Mouse (Mus musculus) neural tube, embryonic 12.5 days (tissue): ENCODE data around the gene Atic. TPM values are rescaled to one million over a fixed set of nuclear protein-coding genes. Genes with fewer than 3 reads are reported as not detected.

Experiments
- ATAC-seq: fragments of 200-750 bp; cut with Nextera tagmentation; 2 replicates; pipeline ENCODE4 v1.8.0; 2017; ENCODE audit warnings: low read depth, mild to moderate bottlenecking, moderate TSS enrichment, moderate library complexity; ENCODE audit not compliant: low FRiP score
- H3K27ac ChIP-seq: fragments of 300-500 bp; sonication (generic); 2 replicates; pipeline ENCODE4 v1.5.1; 2016
- H3K27me3 ChIP-seq: fragments of 300-500 bp; sonication (generic); replicated peaks from 2 replicates; pipeline ENCODE4 v1.6.1; 2016; ENCODE audit warnings: mild to moderate bottlenecking
- H3K36me3 ChIP-seq: fragments of 300-500 bp; sonication (generic); 2 replicates; pipeline ENCODE4 v1.6.1; 2016; ENCODE audit warnings: mild to moderate bottlenecking
- H3K4me1 ChIP-seq: fragments of 300-500 bp; sonication (generic); 2 replicates; pipeline ENCODE4 v1.6.1; 2016
- H3K4me2 ChIP-seq: fragments of 300-500 bp; sonication (generic); replicated peaks from 2 replicates; pipeline ENCODE4 v1.6.1; 2016; ENCODE audit warnings: mild to moderate bottlenecking
- H3K4me3 ChIP-seq: fragments of 300-500 bp; sonication (generic); 2 replicates; pipeline ENCODE4 v1.5.1; 2016
- H3K9ac ChIP-seq: fragments of 300-500 bp; sonication (generic); 2 replicates; pipeline ENCODE4 v1.6.1; 2016; ENCODE audit warnings: mild to moderate bottlenecking
- H3K9me3 ChIP-seq: fragments of 300-500 bp; sonication (generic); 2 replicates; pipeline ENCODE4 v1.6.1; 2016; ENCODE audit warnings: mild to moderate bottlenecking
- WGBS: fragments of 180-500 bp; shearing (Covaris S2); methylation state at CpG from one replicate; pipeline ENCODE4 v1.1.7; 2016; 5-methylcytosine and 5-hydroxymethylcytosine counted together
- polyA plus RNA-seq: library from polyadenylated mRNA; unstranded; fragments of >200 nt; fragmentation: Nextera tagmentation; extraction: Ambion mirVana; gene quantifications from 2 replicates; pipeline ENCODE4 v1.2.1, GENCODE M21; 2016

The Atic gene
- polyA plus RNA-seq: 32.3 and 35.6 TPM in 2 replicates

DNA sequence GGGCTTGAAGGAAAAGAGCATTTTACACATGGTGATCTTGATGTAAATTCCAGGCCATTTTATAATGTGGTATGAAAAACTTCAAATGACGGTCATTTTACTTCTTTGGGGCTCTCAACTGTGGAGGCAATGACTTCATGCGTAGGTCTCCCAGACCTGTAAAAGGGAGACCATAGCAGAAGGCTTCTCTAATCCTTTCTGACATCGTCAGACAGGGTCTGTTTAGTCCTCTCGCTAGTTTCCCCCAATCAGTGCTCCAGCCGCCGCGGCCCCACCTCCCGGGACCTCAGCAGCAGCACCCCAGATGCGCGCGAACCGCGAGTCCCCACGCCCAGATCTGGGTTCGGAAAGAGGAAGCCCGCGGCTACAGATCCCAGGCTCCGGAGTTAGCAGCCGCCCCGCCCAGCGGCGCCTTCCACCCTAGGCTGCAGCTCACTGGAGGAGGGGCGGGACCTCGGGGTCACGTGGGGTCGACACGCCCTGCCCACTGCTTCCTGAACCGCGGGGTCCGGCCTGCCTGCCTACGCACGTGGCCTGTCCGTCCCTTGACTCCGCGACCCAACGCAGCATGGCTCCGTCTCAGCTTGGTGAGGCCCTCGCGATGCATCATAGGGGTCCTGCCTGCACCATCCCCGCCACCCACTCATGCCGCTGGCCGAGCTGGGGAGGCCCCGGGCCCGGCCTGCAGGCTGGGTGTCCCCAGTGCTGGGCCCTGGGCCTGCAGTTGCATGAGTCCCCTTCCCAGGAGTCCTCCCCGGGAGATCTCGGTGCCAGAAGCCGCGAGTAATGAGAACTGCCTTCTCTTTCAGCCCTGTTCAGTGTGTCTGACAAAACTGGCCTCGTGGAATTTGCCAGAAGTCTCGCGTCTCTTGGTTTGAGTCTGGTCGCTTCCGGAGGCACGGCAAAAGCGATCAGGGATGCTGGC is at the start of gene Atic:
Gene Atic (plus strand): TSS at position 463 of the 925 bp plus-strand sequence.
- peak within 1 kb of the TSS; percentile 62 for H3K4me3 ChIP-seq
- ATAC-seq: peak; percentile 99
- H3K36me3 ChIP-seq: peaks cover 21% of the 10 kb centered on the region
- H3K4me2 ChIP-seq: peak within 1 kb of the TSS; percentile 90
- no peaks in the 10 kb centered on the region for H3K9me3 ChIP-seq
- H3K27me3 ChIP-seq: no peaks in the 10 kb centered on the region
- under 1% methylated on average over 55 of the region's 55 CpGs for WGBS
- H3K4me1 ChIP-seq: peaks cover 11% of the 10 kb centered on the region; the same call in 1 of the 2 replicates
- peak within 1 kb of the TSS; percentile 73 for H3K9ac ChIP-seq
- no peak within 1 kb of the TSS for H3K27ac ChIP-seq

DNA sequence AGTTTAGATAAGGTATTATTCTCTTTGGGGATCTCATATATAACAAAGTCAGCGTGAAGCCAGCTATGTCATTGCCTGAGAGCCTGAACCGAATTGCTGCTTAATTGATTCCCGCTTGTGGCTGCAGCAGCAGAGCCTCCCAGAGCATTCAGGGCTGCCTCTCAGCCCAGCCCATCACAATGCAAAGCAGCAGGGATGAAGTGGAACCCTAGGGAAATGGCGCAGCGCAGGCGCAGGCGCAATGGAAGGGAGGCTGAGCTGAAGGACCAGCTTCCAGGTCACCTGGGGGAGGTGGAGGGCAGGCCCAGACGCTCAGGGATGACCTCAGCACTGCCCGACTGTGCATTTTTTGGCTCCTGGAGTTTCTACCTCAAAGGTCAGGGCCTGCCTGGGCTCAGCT is 49.7 kb upstream of the Atic start:
- ATAC-seq: peak; percentile 91
- Histone ChIP-seq H3K4me1 (peaks cover 7% of the 10 kb centered on the region), H3K36me3 (no peaks in the 10 kb centered on the region), H3K9me3 (no peaks in the 10 kb centered on the region), H3K27ac (no peak overlapping the region), H3K4me2 (peak overlapping the region; percentile 36; the same call in 1 of the 2 replicates), H3K27me3 (no peaks in the 10 kb centered on the region), H3K9ac (no peak overlapping the region), H3K4me3 (no peak overlapping the region)
- WGBS: 3% methylated on average over 9 of the region's 9 CpGs

DNA sequence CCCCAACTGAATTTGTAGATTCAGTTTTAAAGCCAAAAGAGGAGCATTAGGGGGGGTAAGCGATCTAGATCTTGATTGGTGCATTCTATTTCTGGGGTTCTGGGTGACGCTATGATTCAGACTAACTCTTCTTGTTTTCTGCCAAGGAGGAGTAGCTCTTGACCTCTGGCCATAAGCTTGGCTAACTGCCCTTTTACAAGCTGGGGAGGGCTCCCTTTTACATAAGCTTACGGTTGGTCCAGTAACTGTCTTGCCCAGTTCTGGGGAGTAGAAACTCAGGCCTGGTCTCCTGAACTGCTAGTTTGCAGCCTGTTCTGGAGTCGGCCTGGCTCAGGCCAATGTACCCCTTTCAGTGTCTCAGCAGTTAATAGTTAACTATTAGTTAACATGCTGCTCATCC is 41.9 kb upstream of the Atic start:
- H3K4me1 ChIP-seq: no peaks in the 10 kb centered on the region
- no peak overlapping the region for H3K4me2 ChIP-seq
- no peak overlapping the region for H3K9ac ChIP-seq
- 0 out of 2 replicates have a peak, but pooled peaks cover 5% of the 10 kb centered on the region for H3K9me3 ChIP-seq
- no peaks in the 10 kb centered on the region for H3K27me3 ChIP-seq
- WGBS: 82% methylated on average over 4 of the region's 4 CpGs
- no peak overlapping the region for H3K4me3 ChIP-seq
- no peak overlapping the region for H3K27ac ChIP-seq
- H3K36me3 ChIP-seq: no peaks in the 10 kb centered on the region
- ATAC-seq: no peak

DNA sequence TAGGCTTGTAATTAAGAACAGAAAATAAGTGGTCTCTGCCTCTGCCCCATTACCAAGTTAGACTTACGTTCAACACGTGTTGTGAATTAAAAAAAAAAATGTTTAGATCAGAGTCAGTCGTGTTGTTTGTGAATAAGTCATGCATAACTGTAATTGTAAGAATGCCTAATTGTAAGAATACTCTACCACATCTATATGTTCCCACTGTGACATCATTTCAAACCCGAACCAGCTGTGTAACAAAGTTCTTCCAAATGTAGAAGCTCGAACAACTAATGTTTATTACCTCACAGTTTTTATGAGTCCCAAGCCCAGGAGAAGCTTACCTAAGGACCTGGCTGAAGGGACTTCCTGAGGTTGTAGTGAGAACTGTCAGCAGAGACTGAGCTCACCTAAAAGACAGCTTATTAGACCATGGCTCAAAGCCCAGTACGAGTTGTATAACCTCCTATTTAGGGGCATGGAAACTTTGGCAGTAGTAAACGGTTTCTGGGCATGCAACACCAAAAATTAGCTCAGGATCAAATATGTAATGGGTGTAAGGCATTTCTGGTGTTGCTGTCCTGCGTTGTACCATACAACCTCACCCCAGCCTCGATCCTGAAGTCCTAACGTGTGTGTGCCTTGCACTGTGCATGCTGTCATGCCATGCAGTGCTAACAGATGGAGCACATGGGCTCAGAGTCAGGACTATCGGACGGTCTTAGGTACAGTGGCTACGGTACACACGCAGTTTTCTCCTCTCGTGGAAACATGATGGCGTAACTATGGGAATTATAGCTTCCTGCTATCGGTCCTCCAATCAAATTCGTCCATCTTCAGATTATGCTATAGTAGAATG is 27.9 kb upstream of the Atic start:
- no peak overlapping the region for H3K4me2 ChIP-seq
- no peak for ATAC-seq
- 89% methylated on average over 18 of the region's 18 CpGs for WGBS
- no peaks in the 10 kb centered on the region for H3K9me3 ChIP-seq
- no peaks in the 10 kb centered on the region for H3K36me3 ChIP-seq
- H3K4me3 ChIP-seq: no peak overlapping the region
- no peaks in the 10 kb centered on the region for H3K4me1 ChIP-seq
- no peaks in the 10 kb centered on the region for H3K27me3 ChIP-seq
- no peak overlapping the region for H3K27ac ChIP-seq
- H3K9ac ChIP-seq: no peak overlapping the region

DNA sequence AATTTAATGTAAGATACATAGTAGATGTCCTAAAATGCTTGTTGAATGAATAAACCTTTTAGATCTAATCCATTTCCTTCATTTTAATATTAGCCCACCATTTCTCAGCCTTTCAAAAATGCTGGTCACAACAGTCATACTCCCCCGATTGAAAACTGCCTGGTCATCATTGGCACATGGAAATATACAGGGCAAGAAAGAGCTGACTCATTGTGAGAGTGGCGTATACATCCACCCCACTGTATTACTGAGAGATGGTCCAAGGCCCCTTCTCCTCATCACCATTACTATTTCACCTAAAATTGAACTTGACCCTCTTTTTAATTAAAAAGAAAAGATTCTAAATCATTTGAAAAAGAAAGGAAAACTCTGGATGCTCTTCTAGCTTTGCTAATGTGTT is 26.2 kb upstream of the Atic start:
- no peaks in the 10 kb centered on the region for H3K27me3 ChIP-seq
- 77% methylated on average over 2 of the region's 2 CpGs for WGBS
- H3K9me3 ChIP-seq: no peaks in the 10 kb centered on the region

DNA sequence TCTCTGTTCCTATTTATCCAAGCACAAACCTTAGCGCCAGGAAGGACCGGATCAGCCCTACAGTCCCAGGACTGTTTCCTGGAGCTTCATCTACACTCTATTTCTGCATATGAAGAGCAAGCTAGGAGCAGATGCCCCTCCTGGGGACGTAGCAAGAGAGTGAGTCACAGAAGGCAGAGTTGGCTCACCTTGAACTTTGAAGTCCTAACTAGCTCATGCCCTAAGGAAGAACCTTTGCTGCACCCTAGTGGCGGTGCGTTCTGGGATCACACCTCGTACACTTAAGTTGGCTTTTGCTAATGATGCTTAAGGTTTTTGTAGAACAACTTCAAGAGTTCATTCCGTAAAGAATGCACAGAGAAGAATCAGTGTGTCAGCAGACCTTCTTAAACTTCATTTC is 25.3 kb upstream of the Atic start:
- H3K9me3 ChIP-seq: no peaks in the 10 kb centered on the region
- H3K4me1 ChIP-seq: no peaks in the 10 kb centered on the region
- no peak overlapping the region for H3K27ac ChIP-seq
- 19% methylated on average over 7 of the region's 7 CpGs for WGBS
- H3K27me3 ChIP-seq: no peaks in the 10 kb centered on the region
- H3K36me3 ChIP-seq: no peaks in the 10 kb centered on the region
- no peak for ATAC-seq
- no peak overlapping the region for H3K9ac ChIP-seq
- H3K4me2 ChIP-seq: no peak overlapping the region
- H3K4me3 ChIP-seq: no peak overlapping the region

More for the DNA sequence above, 26.2 kb upstream of the Atic start:
- Histone ChIP-seq H3K4me2 (no peak overlapping the region), H3K4me1 (no peaks in the 10 kb centered on the region), H3K9ac (no peak overlapping the region), H3K36me3 (no peaks in the 10 kb centered on the region), H3K4me3 (no peak overlapping the region), H3K27ac (no peak overlapping the region)
- ATAC-seq: no peak

DNA sequence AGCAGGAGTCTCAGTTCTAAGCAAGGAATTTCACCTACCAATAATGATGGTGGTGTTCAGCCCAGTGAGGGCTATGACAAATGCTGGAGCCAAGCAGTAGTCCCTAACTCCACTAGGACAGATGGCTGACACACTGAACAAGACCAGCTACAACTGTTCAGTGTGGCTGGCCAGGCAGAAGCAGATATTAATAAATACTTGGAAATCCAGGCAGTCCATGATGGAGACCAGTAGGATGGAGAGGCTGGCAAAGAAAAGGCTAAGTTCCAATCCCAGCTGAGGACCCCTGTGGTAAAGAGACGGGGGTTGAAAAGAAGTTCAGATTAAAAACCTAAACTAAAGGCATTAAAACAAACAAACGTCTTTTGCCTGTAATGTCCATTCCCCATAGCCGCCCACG is 17.3 kb upstream of the Atic start:
- ATAC-seq: no peak
- H3K4me2 ChIP-seq: no peak overlapping the region
- no peaks in the 10 kb centered on the region for H3K27me3 ChIP-seq
- H3K9ac ChIP-seq: no peak overlapping the region
- H3K4me3 ChIP-seq: no peak overlapping the region
- no peaks in the 10 kb centered on the region for H3K36me3 ChIP-seq
- WGBS: 91% methylated on average over 4 of the region's 4 CpGs
- no peak overlapping the region for H3K27ac ChIP-seq
- H3K9me3 ChIP-seq: no peaks in the 10 kb centered on the region
- no peaks in the 10 kb centered on the region for H3K4me1 ChIP-seq

DNA sequence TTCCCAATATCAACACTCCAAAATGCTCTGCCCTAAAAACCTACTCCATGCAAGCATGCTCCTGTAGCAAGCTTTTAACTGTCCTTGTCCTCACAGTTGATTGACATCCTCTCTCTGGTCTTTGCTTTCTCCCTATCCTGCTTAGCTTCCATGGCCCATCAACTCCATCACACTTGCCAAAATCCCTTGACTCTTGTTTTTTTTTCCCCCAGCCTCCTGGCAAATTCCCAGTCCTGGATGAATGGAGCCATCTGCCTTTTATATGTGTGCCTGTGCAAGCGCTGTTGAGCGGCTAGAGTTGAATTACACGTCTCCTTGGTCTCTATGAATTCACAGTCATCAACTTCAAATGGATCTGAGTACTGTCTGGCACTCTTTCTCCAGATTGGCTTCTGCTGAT is 16.5 kb upstream of the Atic start:
- H3K36me3 ChIP-seq: no peaks in the 10 kb centered on the region
- 91% methylated on average over 3 of the region's 3 CpGs for WGBS
- no peaks in the 10 kb centered on the region for H3K27me3 ChIP-seq
- no peak overlapping the region for H3K9ac ChIP-seq
- H3K4me2 ChIP-seq: no peak overlapping the region
- H3K4me1 ChIP-seq: no peaks in the 10 kb centered on the region
- ATAC-seq: no peak
- no peak overlapping the region for H3K27ac ChIP-seq
- no peaks in the 10 kb centered on the region for H3K9me3 ChIP-seq
- no peak overlapping the region for H3K4me3 ChIP-seq

DNA sequence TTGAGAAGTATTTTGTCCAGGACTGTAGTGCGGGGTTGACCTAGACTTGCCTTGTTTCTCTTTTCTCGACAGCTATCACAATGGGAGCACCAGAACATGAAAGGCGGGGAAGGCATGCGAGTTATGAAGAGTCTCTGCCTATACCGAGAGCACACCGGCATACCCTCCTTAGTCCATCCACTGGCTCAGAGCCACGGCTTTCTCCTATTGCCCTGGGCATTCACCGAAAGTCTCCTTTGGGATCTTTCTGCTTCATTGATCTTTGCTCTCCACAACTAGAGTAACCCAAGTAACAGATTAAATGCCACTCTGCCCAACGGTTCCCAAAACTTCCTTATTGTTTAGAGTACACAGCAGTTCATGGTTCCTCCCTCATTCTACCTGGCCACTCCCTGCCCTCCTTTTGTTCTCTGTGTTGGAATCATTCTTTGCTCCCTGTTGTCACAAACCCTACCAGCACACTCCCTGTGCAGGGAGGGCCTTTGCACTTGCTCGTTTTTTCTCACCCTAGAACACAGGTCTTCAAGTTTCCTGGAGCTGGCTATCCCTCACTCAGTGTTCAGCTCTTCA is 6.2 kb upstream of the Atic start:
- H3K27ac ChIP-seq: no peak overlapping the region
- no peak overlapping the region for H3K4me2 ChIP-seq
- no peaks in the 10 kb centered on the region for H3K9me3 ChIP-seq
- H3K9ac ChIP-seq: no peak overlapping the region
- ATAC-seq: no peak
- H3K27me3 ChIP-seq: no peaks in the 10 kb centered on the region
- WGBS: 83% methylated on average over 10 of the region's 10 CpGs
- H3K4me1 ChIP-seq: no peaks in the 10 kb centered on the region
- no peaks in the 10 kb centered on the region for H3K36me3 ChIP-seq
- no peak overlapping the region for H3K4me3 ChIP-seq

DNA sequence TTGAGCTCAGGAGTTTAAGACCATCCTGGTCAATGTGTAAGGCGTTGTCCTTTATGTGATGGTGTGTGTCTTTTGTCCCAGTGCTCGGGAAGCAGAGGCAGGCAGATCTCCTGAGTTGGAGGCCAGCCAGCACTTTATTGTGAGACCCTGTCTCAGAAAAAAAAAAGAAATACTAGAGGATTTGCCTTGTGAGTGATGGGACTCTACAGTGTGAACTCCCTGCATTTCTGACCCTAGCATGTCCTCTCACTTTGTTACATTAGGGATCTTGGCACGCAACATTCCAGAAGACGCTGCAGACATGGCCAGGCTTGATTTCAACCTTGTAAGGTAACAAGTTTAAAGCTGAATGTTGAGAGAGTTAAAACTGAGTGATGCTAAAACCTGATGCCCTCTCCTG is 3.7 kb downstream of the Atic start:
- Histone ChIP-seq H3K9ac (no peak overlapping the region), H3K4me1 (peaks cover 11% of the 10 kb centered on the region; the same call in 1 of the 2 replicates), H3K27me3 (no peaks in the 10 kb centered on the region), H3K27ac (no peak overlapping the region), H3K9me3 (no peaks in the 10 kb centered on the region), H3K4me2 (no peak overlapping the region), H3K4me3 (no peak overlapping the region), H3K36me3 (peaks cover 42% of the 10 kb centered on the region)
- 94% methylated on average over 4 of the region's 4 CpGs for WGBS
- ATAC-seq: no peak

DNA sequence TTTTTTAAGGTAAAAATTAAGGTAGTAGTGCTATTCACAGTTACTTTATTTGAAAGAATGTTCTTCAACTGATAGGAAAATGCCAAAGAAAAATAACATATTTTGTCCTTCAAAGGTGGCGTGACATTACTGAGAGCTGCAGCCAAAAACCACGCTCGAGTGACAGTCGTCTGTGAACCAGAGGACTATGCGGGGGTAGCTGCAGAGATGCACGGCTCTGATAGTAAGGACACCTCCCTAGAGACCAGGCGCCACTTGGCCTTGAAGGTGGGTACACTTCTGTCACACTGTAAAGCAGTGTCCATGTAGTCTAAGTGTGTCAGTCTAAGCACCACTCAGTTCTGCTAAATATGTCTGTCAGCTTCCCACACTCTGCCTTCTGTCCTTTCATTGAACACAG is 7.3 kb downstream of the Atic start:
- 95% methylated on average over 7 of the region's 7 CpGs for WGBS
- peaks cover 67% of the 10 kb centered on the region for H3K36me3 ChIP-seq
- no peaks in the 10 kb centered on the region for H3K9me3 ChIP-seq
- no peak overlapping the region for H3K9ac ChIP-seq
- H3K4me2 ChIP-seq: no peak overlapping the region
- no peaks in the 10 kb centered on the region for H3K4me1 ChIP-seq
- H3K27ac ChIP-seq: no peak overlapping the region
- ATAC-seq: no peak
- no peaks in the 10 kb centered on the region for H3K27me3 ChIP-seq
- no peak overlapping the region for H3K4me3 ChIP-seq
